Mouse (Mus musculus) thymus, adult 2 months (tissue): Measurements from ENCODE around the gene Eif6.

Experiments
- CTCF ChIP-seq: fragments of 200-500 bp; IDR thresholded peaks from 2 replicates; pipeline ENCODE4 v1.5.1; 2012; ENCODE audit warnings: mild to moderate bottlenecking, control low read depth, low read length, moderate library complexity, borderline replicate concordance; ENCODE audit not compliant: control insufficient read depth, poor library complexity, insufficient read depth; ENCODE audit errors: extremely low read depth
- POLR2A ChIP-seq: fragments of 200-500 bp; IDR thresholded peaks from 2 replicates; pipeline ENCODE4 v1.6.1; 2012; ENCODE audit warnings: mild to moderate bottlenecking, low read length, control low read depth, moderate library complexity; ENCODE audit not compliant: control insufficient read depth, poor library complexity, insufficient read depth; ENCODE audit errors: extremely low read depth

- TF ChIP-seq POLR2A, result no peak
- TF ChIP-seq CTCF, result no peak
These were observed 24.0 kb downstream of the Eif6 start for GRCm38 (mm10) chr2:155802761-155803160.
